Mouse (Mus musculus) kidney, adult 2 months (tissue): ENCODE data around the gene Borcs6. TPM values are rescaled to one million over a fixed set of nuclear protein-coding genes. Genes with fewer than 3 reads are reported as not detected.
A peak's percentile ranks its signal among the peaks of the same experiment; 100 is the strongest.

Experiments
- DNase-seq: peaks from one replicate; pipeline ENCODE4 v3.0.0; 2021
- H3K27ac ChIP-seq: fragments of 200-500 bp; 2 replicates; pipeline ENCODE4 v1.5.1; 2012; ENCODE audit warnings: low read depth, low read length, control low read depth, inconsistent platforms; ENCODE audit not compliant: insufficient read depth
- H3K27me3 ChIP-seq: fragments of 200-500 bp; replicated peaks from 2 replicates; pipeline ENCODE4 v1.6.1; 2012; ENCODE audit warnings: mild to moderate bottlenecking, moderate library complexity, low read length, inconsistent platforms; ENCODE audit not compliant: control insufficient read depth, insufficient read depth
- H3K36me3 ChIP-seq: fragments of 200-500 bp; 2 replicates; pipeline ENCODE4 v1.6.1; 2012; ENCODE audit warnings: mild to moderate bottlenecking, moderate library complexity, low read length, inconsistent platforms; ENCODE audit not compliant: control insufficient read depth, insufficient read depth
- H3K4me1 ChIP-seq: fragments of 200-500 bp; 2 replicates; pipeline ENCODE4 v1.6.1; 2011; ENCODE audit warnings: low read length; ENCODE audit not compliant: control insufficient read depth, insufficient read depth
- H3K4me3 ChIP-seq: fragments of 200-500 bp; 2 replicates; pipeline ENCODE4 v1.5.1; 2011; ENCODE audit warnings: mild to moderate bottlenecking, low read depth, low read length, control low read depth; ENCODE audit not compliant: insufficient read depth
- CTCF ChIP-seq: fragments of 200-500 bp; conservative IDR thresholded peaks from 2 replicates; pipeline ENCODE4 v1.5.1; 2011; ENCODE audit warnings: low read depth, mild to moderate bottlenecking, control low read depth, low read length, moderate library complexity, mixed read lengths; ENCODE audit not compliant: insufficient read depth, insufficient read length
- POLR2A ChIP-seq: fragments of 200-500 bp; IDR thresholded peaks from one replicate; pipeline ENCODE4 v1.6.1; 2011; ENCODE audit warnings: low read depth, low read length, control low read depth
- WGBS: fragments of 180-500 bp; shearing (Covaris S2); methylation state at CpG from one replicate; pipeline ENCODE4 v1.1.7; 2018; 5-methylcytosine and 5-hydroxymethylcytosine counted together
- polyA plus RNA-seq: library from polyadenylated mRNA; depleted of rRNA; stranded (reverse); fragments of >200 nt; gene quantifications from 2 replicates; pipeline ENCODE4 v1.2.3, GENCODE M21; 2012

Gene Borcs6
- polyA plus RNA-seq, 1 experiment: 14.8 TPM

- Histone ChIP-seq H3K4me1 (no peaks in the 10 kb centered on the region), H3K4me3 (no peak overlapping the region), H3K36me3 (no peaks in the 10 kb centered on the region), H3K27ac (no peak overlapping the region), H3K27me3 (no peaks in the 10 kb centered on the region)
- 81% methylated on average over 7 of the region's 7 CpGs for WGBS
- no peak for DNase-seq
- TF ChIP-seq CTCF (no peak), POLR2A (no peak)
These were observed 22.1 kb downstream of the Borcs6 start for GRCm38 (mm10) chr11:69081613-69082012.

GRCm38 (mm10) chr11:69085608-69086007 is 26.1 kb downstream of the Borcs6 start:
- Histone ChIP-seq H3K27me3 (no peaks in the 10 kb centered on the region), H3K4me1 (peaks cover 6% of the 10 kb centered on the region), H3K36me3 (no peaks in the 10 kb centered on the region), H3K4me3 (no peak overlapping the region), H3K27ac (no peak overlapping the region)
- WGBS: 55% methylated on average over 6 of the region's 6 CpGs
- no peak for DNase-seq
- TF ChIP-seq CTCF (no peak), POLR2A (no peak)

- 57% methylated on average over 6 of the region's 6 CpGs for WGBS
- H3K27me3 ChIP-seq: no peaks in the 10 kb centered on the region
- DNase-seq: no peak
- H3K27ac ChIP-seq: no peak overlapping the region
- peaks cover 6% of the 10 kb centered on the region for H3K4me1 ChIP-seq
- TF ChIP-seq CTCF (no peak), POLR2A (no peak)
- no peak overlapping the region for H3K4me3 ChIP-seq
- no peaks in the 10 kb centered on the region for H3K36me3 ChIP-seq
These were observed 26.9 kb downstream of the Borcs6 start for GRCm38 (mm10) chr11:69086390-69086789.

GRCm38 (mm10) chr11:69087082-69087481 is 27.6 kb downstream of the Borcs6 start:
- Histone ChIP-seq H3K36me3 (no peaks in the 10 kb centered on the region), H3K27ac (no peak overlapping the region), H3K4me3 (no peak overlapping the region), H3K4me1 (peaks cover 6% of the 10 kb centered on the region), H3K27me3 (no peaks in the 10 kb centered on the region)
- 65% methylated on average over 4 of the region's 4 CpGs for WGBS
- no peak for DNase-seq
- no peak for TF ChIP-seq CTCF

GRCm38 (mm10) chr11:69087597-69087996 is 28.1 kb downstream of the Borcs6 start:
- TF ChIP-seq POLR2A: no peak
- TF ChIP-seq CTCF: no peak
- Histone ChIP-seq H3K4me1 (peaks cover 7% of the 10 kb centered on the region), H3K36me3 (no peaks in the 10 kb centered on the region), H3K27ac (no peak overlapping the region), H3K27me3 (no peaks in the 10 kb centered on the region), H3K4me3 (no peak overlapping the region)
- WGBS: 90% methylated on average over 2 of the region's 2 CpGs
- no peak for DNase-seq

GRCm38 (mm10) chr11:69088103-69088855 is 28.8 kb downstream of the Borcs6 start, which contains the start of gene Vamp2:
TSS of gene Vamp2 (plus strand) at chr11:69088490.
- TF ChIP-seq POLR2A: no peak
- H3K27ac ChIP-seq: peak within 1 kb of the TSS; percentile 98
- peak; percentile 92 for DNase-seq
- H3K36me3 ChIP-seq: no peaks in the 10 kb centered on the region
- H3K4me1 ChIP-seq: peaks cover 11% of the 10 kb centered on the region
- peak within 1 kb of the TSS; percentile 98 for H3K4me3 ChIP-seq
- WGBS: 1% methylated on average over 67 of the region's 67 CpGs
- H3K27me3 ChIP-seq: no peaks in the 10 kb centered on the region

GRCm38 (mm10) chr11:69088856-69089615 is 29.5 kb downstream of the Borcs6 start:
- Histone ChIP-seq H3K4me1 (peaks cover 11% of the 10 kb centered on the region), H3K36me3 (no peaks in the 10 kb centered on the region), H3K27me3 (no peaks in the 10 kb centered on the region), H3K27ac (peak overlapping the region; percentile 98), H3K4me3 (peak overlapping the region; percentile 98)
- WGBS: 7% methylated on average over 25 of the region's 25 CpGs
- TF ChIP-seq CTCF (no peak), POLR2A (no peak)
- peak; percentile 47 for DNase-seq
